Mouse (Mus musculus): ENCODE results near the gene Golga1. TPM values are rescaled to one million over a fixed set of nuclear protein-coding genes. Genes with fewer than 3 reads are reported as not detected.

The Golga1 gene
- polyA plus RNA-seq, 1 experiment from 2014 or later: 34.2 TPM

DNA sequence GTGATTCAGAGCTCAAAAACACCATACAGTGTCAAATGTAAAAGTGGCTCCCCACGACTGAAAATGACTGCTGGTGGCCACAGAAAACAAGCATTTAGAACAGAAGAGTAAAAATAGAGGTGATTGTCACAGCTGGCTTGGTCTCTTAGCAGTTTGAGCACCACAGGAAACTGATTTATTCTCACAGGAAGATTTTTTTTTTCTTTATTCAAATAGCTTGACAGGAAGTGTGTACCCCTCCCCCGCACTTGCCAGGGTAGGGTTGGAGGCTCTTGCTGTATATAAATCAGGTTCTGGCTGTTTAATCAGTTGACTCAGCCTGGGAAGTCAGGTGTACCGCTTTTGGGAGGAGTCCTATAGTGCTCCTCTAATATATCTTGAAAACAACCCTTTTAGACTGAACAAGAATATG is 56.4 kb downstream of the Golga1 start:
- Histone ChIP-seq H3K4me1 (replicated peaks; ENCODE audit: control insufficient read depth, insufficient read depth, low read length) (peaks cover 32% of the 10 kb centered on the region), H3K27ac (peak overlapping the region; percentile 91; the same call in 1 of the 2 replicates), H3K36me3 (replicated peaks; ENCODE audit: control insufficient read depth, insufficient read depth) (peaks cover 17% of the 10 kb centered on the region), H3K4me3 (replicated peaks; ENCODE audit: low read length) (peak overlapping the region; percentile 85), H3K9ac (peak overlapping the region; percentile 86), H3K27me3 (ENCODE audit: control insufficient read depth, insufficient read depth, low read length) (no peaks in the 10 kb centered on the region), H3K4me2 (replicated peaks) (peak overlapping the region; percentile 95), H3K9me3 (ENCODE audit: control insufficient read depth, low read length) (no peaks in the 10 kb centered on the region)
- no peak for DNase-seq (ENCODE audit: low spot score)
- ATAC-seq (ENCODE audit: low FRiP score): no peak
- 35% methylated on average over 3 of the region's 3 CpGs for WGBS

DNA sequence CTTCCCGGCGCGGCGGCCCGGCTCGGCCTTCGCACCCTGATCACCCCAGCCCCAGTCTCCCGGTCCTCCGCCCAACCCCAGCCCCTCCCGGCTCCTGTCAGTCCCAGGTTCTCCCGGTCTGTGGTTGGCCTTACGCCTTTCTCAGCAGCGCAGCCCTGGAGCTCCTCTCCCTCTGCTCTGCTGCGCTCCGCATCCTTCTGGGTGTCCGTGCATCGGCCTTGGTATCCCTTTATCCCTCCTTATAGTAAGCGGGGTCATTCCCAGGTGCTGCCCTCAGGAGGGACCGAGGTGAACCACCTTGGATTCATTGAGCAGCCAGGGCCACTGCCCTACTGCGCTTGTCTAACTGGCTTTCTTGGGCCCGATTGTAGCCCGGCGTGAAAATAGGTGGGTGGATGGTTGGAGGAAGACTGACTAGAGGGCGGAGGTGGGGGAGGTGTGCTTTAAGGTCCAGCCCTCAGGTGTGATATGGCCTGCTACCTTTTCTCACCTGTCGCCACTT is 56.9 kb downstream of the Golga1 start:
- ATAC-seq (ENCODE audit: low FRiP score) (peak; percentile 42), DNase-seq (ENCODE audit: low spot score) (no peak)
- peak overlapping the region; percentile 95 for H3K4me2 ChIP-seq (replicated peaks)
- peak overlapping the region; percentile 91 for H3K27ac ChIP-seq
- peaks cover 37% of the 10 kb centered on the region for H3K4me1 ChIP-seq (replicated peaks; ENCODE audit: control insufficient read depth, insufficient read depth, low read length)
- no peaks in the 10 kb centered on the region for H3K27me3 ChIP-seq (ENCODE audit: control insufficient read depth, insufficient read depth, low read length)
- peaks cover 15% of the 10 kb centered on the region for H3K36me3 ChIP-seq (replicated peaks; ENCODE audit: control insufficient read depth, insufficient read depth)
- peak overlapping the region; percentile 85 for H3K4me3 ChIP-seq (replicated peaks; ENCODE audit: low read length)
- peak overlapping the region; percentile 86 for H3K9ac ChIP-seq
- H3K9me3 ChIP-seq (ENCODE audit: control insufficient read depth, low read length): no peaks in the 10 kb centered on the region
- whole genome bisulfite sequencing: under 1% methylated on average over 25 of the region's 25 CpGs

DNA sequence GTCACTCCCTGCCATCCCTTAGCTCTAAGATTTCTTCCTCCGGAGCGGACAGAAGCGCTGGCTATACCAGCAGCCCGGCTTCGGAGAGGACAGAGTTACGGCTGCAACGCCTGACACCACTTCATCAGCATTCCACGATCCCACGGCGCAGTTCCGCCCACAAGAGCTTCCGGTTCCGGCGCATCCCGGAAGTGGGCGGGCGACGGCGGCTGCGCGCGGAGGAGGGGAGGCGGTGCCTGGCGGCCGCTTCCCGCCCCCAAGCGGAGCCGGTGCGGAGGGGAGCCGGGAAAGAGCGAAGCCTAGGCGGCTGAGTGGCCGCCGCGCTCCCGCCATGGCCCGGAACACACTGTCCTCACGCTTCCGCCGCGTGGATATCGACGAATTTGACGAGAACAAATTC is 57.5 kb downstream of the Golga1 start:
- peaks cover 15% of the 10 kb centered on the region for H3K36me3 ChIP-seq (replicated peaks; ENCODE audit: control insufficient read depth, insufficient read depth)
- ATAC-seq (ENCODE audit: low FRiP score) (peak; percentile 90), DNase-seq (ENCODE audit: low spot score) (peak; percentile 95)
- H3K27me3 ChIP-seq (ENCODE audit: control insufficient read depth, insufficient read depth, low read length): no peaks in the 10 kb centered on the region
- H3K9me3 ChIP-seq (ENCODE audit: control insufficient read depth, low read length): no peaks in the 10 kb centered on the region
- under 1% methylated on average over 44 of the region's 44 CpGs for WGBS
- peak overlapping the region; percentile 85 for H3K4me3 ChIP-seq (replicated peaks; ENCODE audit: low read length)
- peak overlapping the region; percentile 91 for H3K27ac ChIP-seq
- H3K4me1 ChIP-seq (replicated peaks; ENCODE audit: control insufficient read depth, insufficient read depth, low read length): peaks cover 41% of the 10 kb centered on the region
- H3K9ac ChIP-seq: peak overlapping the region; percentile 86
- H3K4me2 ChIP-seq (replicated peaks): peak overlapping the region; percentile 95

DNA sequence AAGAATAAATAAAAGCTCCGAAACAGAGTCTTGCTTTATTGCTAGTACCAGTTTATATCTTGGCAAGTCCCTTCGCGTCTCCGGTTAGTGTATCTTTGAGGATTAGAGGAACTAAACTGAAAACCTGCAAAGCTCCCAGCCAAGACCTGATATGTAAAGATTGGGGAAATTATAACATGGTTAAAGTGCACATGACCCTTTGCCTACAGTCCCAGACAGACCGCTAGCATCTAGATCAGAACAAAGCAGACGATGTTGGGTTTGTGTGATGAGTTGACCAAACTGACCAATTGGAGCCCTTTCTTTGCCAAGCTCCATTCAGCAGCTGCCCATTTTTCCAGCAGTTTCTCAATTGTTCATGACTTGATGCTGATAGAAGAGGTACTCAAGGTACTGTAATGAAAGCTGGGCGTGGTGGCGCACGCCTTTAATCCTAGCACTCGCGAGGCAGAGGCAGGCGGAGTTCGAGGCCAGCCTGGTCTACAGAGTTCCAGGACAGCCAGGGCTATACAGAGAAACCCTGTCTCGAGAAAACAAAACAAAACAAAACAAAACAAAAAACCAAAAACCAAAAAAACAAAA is 59.1 kb downstream of the Golga1 start:
- no peak for ATAC-seq (ENCODE audit: low FRiP score)
- DNase-seq (ENCODE audit: low spot score): no peak
- peaks cover 24% of the 10 kb centered on the region for H3K36me3 ChIP-seq (replicated peaks; ENCODE audit: control insufficient read depth, insufficient read depth)
- peak overlapping the region; percentile 69; the same call in 1 of the 2 replicates for H3K4me3 ChIP-seq (replicated peaks; ENCODE audit: low read length)
- H3K9me3 ChIP-seq (ENCODE audit: control insufficient read depth, low read length): no peaks in the 10 kb centered on the region
- H3K27ac ChIP-seq: no peak overlapping the region
- H3K4me2 ChIP-seq (replicated peaks): peak overlapping the region; percentile 80
- peaks cover 43% of the 10 kb centered on the region for H3K4me1 ChIP-seq (replicated peaks; ENCODE audit: control insufficient read depth, insufficient read depth, low read length)
- WGBS: 91% methylated on average over 14 of the region's 14 CpGs
- no peaks in the 10 kb centered on the region for H3K27me3 ChIP-seq (ENCODE audit: control insufficient read depth, insufficient read depth, low read length)
- 0 out of 2 replicates have a peak overlapping the region, but pooled peaks have one; percentile 78 for H3K9ac ChIP-seq

DNA sequence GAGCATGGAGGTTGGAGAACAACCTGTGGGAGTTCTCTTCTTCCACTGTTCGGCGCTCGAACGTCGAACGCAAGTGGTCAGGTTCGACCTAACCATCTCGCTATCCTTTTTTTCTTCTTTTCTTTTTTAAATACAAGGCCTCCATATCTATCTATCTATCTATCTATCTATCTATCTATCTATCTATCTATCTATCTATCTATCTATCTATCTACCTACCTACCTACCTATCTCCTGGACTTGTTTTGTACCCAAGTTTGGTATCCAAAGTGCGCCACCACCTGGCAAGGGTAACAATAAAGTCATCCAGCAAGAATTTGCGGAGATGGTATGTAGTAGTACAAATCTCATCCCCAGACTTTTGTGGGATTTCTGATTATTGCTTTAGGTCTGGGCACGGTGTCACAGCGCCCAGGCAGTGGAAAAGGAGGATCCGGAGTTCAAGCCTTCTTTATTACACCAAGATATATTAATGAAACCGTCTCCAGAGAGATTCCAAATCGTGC is 59.7 kb downstream of the Golga1 start, which contains the start of gene Rpl35:
TSS of gene Rpl35 (minus strand) at position 51 of the 506 bp plus-strand sequence.
- no peak for DNase-seq (ENCODE audit: low spot score)
- WGBS: 12% methylated on average over 15 of the region's 15 CpGs

DNA sequence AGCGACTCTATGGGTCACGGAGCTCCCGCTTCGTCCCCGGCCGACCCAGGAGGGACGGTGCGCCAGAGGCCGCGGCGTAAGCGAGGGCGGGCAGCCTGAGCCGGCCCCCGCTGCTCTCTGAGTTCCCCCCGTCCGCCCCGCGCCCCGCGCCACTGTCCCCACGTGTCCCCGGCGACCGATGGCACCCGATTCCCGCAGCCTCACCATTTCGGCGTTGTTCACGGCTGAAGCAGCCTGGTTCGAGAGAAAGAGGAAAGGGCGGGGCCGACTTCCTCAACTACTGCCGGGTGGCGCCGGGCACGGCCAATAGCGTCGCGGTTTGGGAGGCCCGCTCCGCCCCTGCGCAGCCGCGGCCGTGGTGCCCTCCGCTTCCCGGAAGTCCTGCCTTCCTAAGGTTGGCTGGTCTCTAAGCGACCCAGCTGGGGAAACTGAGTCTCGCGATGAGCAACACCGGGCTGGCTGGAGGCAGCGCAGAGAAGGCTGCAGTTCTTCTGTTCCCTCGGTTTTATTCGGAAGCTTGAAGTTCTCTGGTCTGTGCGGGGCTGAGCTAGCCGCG is 60.4 kb downstream of the Golga1 start, which contains the start of gene Arpc5l:
TSS of gene Arpc5l (plus strand) at position 469 of the 556 bp plus-strand sequence.
- WGBS: under 1% methylated on average over 51 of the region's 58 CpGs
- ATAC-seq (ENCODE audit: low FRiP score): peak; percentile 89
- no peaks in the 10 kb centered on the region for H3K27me3 ChIP-seq (ENCODE audit: control insufficient read depth, insufficient read depth, low read length)
- peaks cover 37% of the 10 kb centered on the region for H3K36me3 ChIP-seq (replicated peaks; ENCODE audit: control insufficient read depth, insufficient read depth)
- DNase-seq (ENCODE audit: low spot score): peak; percentile 89
- peak within 1 kb of the TSS; percentile 80 for H3K4me2 ChIP-seq (replicated peaks)
- peak within 1 kb of the TSS; percentile 69 for H3K4me3 ChIP-seq (replicated peaks; ENCODE audit: low read length)
- H3K4me1 ChIP-seq (replicated peaks; ENCODE audit: control insufficient read depth, insufficient read depth, low read length): peaks cover 43% of the 10 kb centered on the region
- H3K27ac ChIP-seq: peak within 1 kb of the TSS; percentile 81
- no peaks in the 10 kb centered on the region for H3K9me3 ChIP-seq (ENCODE audit: control insufficient read depth, low read length)
- H3K9ac ChIP-seq: peak within 1 kb of the TSS; percentile 78

More for the DNA sequence above, 59.7 kb downstream of the Golga1 start, which contains the start of gene Rpl35:
- peak within 1 kb of the TSS; percentile 81 for H3K27ac ChIP-seq
- peak within 1 kb of the TSS; percentile 80 for H3K4me2 ChIP-seq (replicated peaks)
- H3K9ac ChIP-seq: peak within 1 kb of the TSS; percentile 78
- no peaks in the 10 kb centered on the region for H3K9me3 ChIP-seq (ENCODE audit: control insufficient read depth, low read length)
- peaks cover 31% of the 10 kb centered on the region for H3K36me3 ChIP-seq (replicated peaks; ENCODE audit: control insufficient read depth, insufficient read depth)
- no peak for ATAC-seq (ENCODE audit: low FRiP score)
- H3K4me1 ChIP-seq (replicated peaks; ENCODE audit: control insufficient read depth, insufficient read depth, low read length): peaks cover 43% of the 10 kb centered on the region
- peak within 1 kb of the TSS; percentile 69 for H3K4me3 ChIP-seq (replicated peaks; ENCODE audit: low read length)
- H3K27me3 ChIP-seq (ENCODE audit: control insufficient read depth, insufficient read depth, low read length): no peaks in the 10 kb centered on the region

DNA sequence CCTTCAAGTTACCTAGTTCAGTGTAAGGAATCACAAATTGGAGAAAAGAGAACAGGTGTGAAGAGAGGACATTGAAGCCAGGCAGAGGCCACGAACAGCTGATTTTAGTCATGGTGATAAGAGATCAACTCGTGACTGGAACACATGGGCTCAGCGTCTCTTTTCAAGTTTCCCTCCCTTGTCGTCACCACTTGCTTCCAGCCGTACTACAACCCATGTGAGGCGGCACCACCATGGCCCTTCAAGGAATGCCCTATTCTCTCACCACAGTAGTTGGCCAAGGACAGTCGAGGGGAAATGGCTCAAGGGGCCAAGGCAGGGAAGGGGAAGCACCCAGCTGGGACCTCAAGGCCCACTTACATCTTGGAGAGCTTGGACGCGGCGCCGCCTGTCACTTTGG is 61.0 kb downstream of the Golga1 start:
- DNase-seq (ENCODE audit: low spot score): no peak
- Histone ChIP-seq H3K9ac (peak overlapping the region; percentile 78), H3K27ac (peak overlapping the region; percentile 81; the same call in 1 of the 2 replicates), H3K4me2 (replicated peaks) (peak overlapping the region; percentile 80), H3K4me3 (replicated peaks; ENCODE audit: low read length) (peak overlapping the region; percentile 69), H3K9me3 (ENCODE audit: control insufficient read depth, low read length) (no peaks in the 10 kb centered on the region), H3K36me3 (replicated peaks; ENCODE audit: control insufficient read depth, insufficient read depth) (peaks cover 43% of the 10 kb centered on the region), H3K27me3 (ENCODE audit: control insufficient read depth, insufficient read depth, low read length) (no peaks in the 10 kb centered on the region), H3K4me1 (replicated peaks; ENCODE audit: control insufficient read depth, insufficient read depth, low read length) (peaks cover 39% of the 10 kb centered on the region)
- ATAC-seq (ENCODE audit: low FRiP score): no peak
- under 1% methylated on average over 11 of the region's 11 CpGs for WGBS

DNA sequence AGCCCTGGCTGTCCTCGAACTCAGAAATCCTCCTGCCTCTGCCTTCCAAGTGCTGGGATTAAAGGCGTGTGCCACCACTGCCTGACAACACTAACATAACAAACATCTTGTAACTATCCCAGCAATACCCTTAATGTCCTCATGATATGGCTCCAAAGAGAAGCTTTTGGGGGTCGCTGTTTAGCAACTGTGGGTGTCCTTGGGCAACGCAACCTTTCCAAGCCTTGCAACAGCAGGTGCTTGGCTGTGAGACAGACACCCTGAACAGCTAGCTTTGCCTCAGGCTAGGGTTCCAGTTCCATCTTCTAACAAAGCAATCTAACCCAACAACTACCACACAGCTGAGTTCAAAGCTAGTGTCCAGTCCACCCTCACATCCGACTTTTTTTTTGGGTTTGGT is 61.8 kb downstream of the Golga1 start:
- 69% methylated on average over 5 of the region's 5 CpGs for WGBS
- no peak for ATAC-seq (ENCODE audit: low FRiP score)
- Histone ChIP-seq H3K4me3 (replicated peaks; ENCODE audit: low read length) (peak overlapping the region; percentile 69), H3K27ac (no peak overlapping the region), H3K27me3 (ENCODE audit: control insufficient read depth, insufficient read depth, low read length) (no peaks in the 10 kb centered on the region), H3K4me1 (replicated peaks; ENCODE audit: control insufficient read depth, insufficient read depth, low read length) (peaks cover 31% of the 10 kb centered on the region), H3K9ac (peak overlapping the region; percentile 78), H3K36me3 (replicated peaks; ENCODE audit: control insufficient read depth, insufficient read depth) (peaks cover 43% of the 10 kb centered on the region), H3K4me2 (replicated peaks) (peak overlapping the region; percentile 80), H3K9me3 (ENCODE audit: control insufficient read depth, low read length) (no peaks in the 10 kb centered on the region)
- no peak for DNase-seq (ENCODE audit: low spot score)

DNA sequence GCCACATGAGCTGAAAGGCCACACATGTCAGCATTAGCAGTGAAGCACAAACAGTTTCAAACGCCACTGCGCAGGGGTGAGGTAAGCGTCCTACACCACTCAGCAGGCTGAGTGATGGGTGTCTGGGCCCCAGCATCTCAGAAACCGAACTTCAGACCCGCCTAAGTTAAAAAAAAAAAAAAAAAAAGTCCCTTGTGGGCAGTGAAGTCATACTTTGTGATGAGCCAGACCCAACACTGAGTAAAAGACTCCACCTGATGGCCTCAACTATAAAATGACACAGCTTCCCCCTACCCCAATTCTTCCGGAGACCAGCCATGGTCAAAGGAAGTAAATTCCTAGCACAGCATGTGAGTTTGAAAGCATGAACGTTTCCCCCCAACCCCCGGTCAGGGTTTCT is 62.2 kb downstream of the Golga1 start:
- 0 out of 2 replicates have a peak overlapping the region, but pooled peaks have one; percentile 78 for H3K9ac ChIP-seq
- no peak overlapping the region for H3K27ac ChIP-seq
- no peak for DNase-seq (ENCODE audit: low spot score)
- peaks cover 31% of the 10 kb centered on the region for H3K4me1 ChIP-seq (replicated peaks; ENCODE audit: control insufficient read depth, insufficient read depth, low read length)
- ATAC-seq (ENCODE audit: low FRiP score): no peak
- WGBS: 47% methylated on average over 8 of the region's 8 CpGs
- H3K4me2 ChIP-seq (replicated peaks): peak overlapping the region; percentile 80
- no peaks in the 10 kb centered on the region for H3K9me3 ChIP-seq (ENCODE audit: control insufficient read depth, low read length)
- H3K27me3 ChIP-seq (ENCODE audit: control insufficient read depth, insufficient read depth, low read length): no peaks in the 10 kb centered on the region
- peaks cover 43% of the 10 kb centered on the region for H3K36me3 ChIP-seq (replicated peaks; ENCODE audit: control insufficient read depth, insufficient read depth)
- peak overlapping the region; percentile 69; the same call in 1 of the 2 replicates for H3K4me3 ChIP-seq (replicated peaks; ENCODE audit: low read length)

All from hindbrain, embryonic 14.5 days (tissue).